Comparison of ENCODE assay signal across 20 mouse cellular contexts in the genomic region with DNA sequence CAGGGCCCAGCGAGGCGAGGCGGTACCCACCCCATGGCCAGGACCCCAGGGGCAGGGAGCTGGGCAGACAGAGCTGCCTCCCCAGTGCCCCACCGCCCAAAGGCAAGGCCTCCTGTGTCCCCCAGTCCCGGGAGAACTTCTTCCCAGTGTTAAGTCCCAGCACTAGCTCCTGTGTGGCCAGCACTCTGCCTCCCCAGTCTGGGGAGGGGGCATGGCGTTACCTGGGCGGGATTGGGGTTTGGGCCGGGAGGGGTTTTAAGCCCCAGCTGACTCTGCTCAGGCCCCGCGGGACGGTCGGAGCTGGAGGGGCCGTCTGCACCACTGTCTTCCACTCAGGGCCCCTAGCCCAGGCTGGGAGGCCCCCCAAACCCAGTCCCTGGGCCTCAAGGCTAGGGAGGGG. TPM values are rescaled to one million over a fixed set of nuclear protein-coding genes. Genes with fewer than 3 reads are reported as not detected.
DNase-seq lines count a peak whose midpoint lies in the region; ATAC-seq and TF ChIP-seq lines count a peak whose summit lies in the region.
"Had no signal": no experiment of that assay in that cellular context is flagged by ENCODE, and none has a peak within 500 bp of the region (broad histone marks: within the 10 kb centered on the region; RNA-seq: fewer than 3 reads in every experiment).

No protein-coding gene starts in this region.

- no peak for TF ChIP-seq CTCF in E14TG2a.4 (conservative IDR thresholded peaks at IDR 0.05; ENCODE audit: low read length)

- H3K27me3 ChIP-seq in hindbrain, embryonic 10.5 days (ENCODE audit: insufficient read depth, poor library complexity, severe bottlenecking), result no peaks in the 10 kb centered on the region
- H3K27me3 ChIP-seq in hindbrain, embryonic 13.5 days, result no peaks in the 10 kb centered on the region
- H3K27me3 ChIP-seq in E14TG2a.4 (ENCODE audit: insufficient read depth, low read length), result peaks cover 46% of the 10 kb centered on the region
- H3K27me3 ChIP-seq in limb, embryonic 10.5 days (ENCODE audit: low read depth, poor library complexity, severe bottlenecking), result no peaks in the 10 kb centered on the region
- H3K27me3 ChIP-seq: embryonic facial prominence, embryonic 15.5 days; heart, embryonic 13.5 days; intestine, embryonic 15.5 days had no signal

- H3K4me1 ChIP-seq in hindbrain, embryonic 10.5 days (replicated peaks), result peaks cover 51% of the 10 kb centered on the region
- H3K4me1 ChIP-seq in hindbrain, embryonic 13.5 days (replicated peaks), result peaks cover 37% of the 10 kb centered on the region
- H3K4me1 ChIP-seq in E14TG2a.4 (replicated peaks; ENCODE audit: low read depth, low read length), result peaks cover 34% of the 10 kb centered on the region
- H3K4me1 ChIP-seq in limb, embryonic 10.5 days, result peaks cover 16% of the 10 kb centered on the region
- H3K4me1 ChIP-seq: embryonic facial prominence, embryonic 15.5 days; intestine, embryonic 15.5 days had no signal

- no peak overlapping the region for H3K9ac ChIP-seq in hindbrain, embryonic 13.5 days
- H3K9ac ChIP-seq: embryonic facial prominence, embryonic 15.5 days; heart, embryonic 13.5 days; hindbrain, embryonic 14.5 days; intestine, embryonic 15.5 days had no signal

- no peak overlapping the region for H3K4me2 ChIP-seq in hindbrain, embryonic 13.5 days
- H3K4me2 ChIP-seq: embryonic facial prominence, embryonic 15.5 days; heart, embryonic 13.5 days; hindbrain, embryonic 14.5 days; intestine, embryonic 15.5 days had no signal

- peak; percentile 9 for DNase-seq in cerebellum, adult 9-11 months
- DNase-seq in cerebellum, adult 11 months, result no peak
- no peak for DNase-seq in hindbrain, embryonic 10.5 days (ENCODE audit: low spot score)
- DNase-seq in limb, embryonic 10.5 days (ENCODE audit: low spot score), result no peak
- DNase-seq in urinary bladder, postnatal 10 days (ENCODE audit: low spot score), result no peak
- DNase-seq: adrenal gland, adult 8-10 months; adrenal gland, postnatal 36 days; cerebellum, adult 9-10 months; cerebellum, postnatal 36 days; gastrocnemius, postnatal 10 days; heart, adult 2 months; heart, postnatal 4 days had no signal

- 86% methylated on average over 13 of the region's 13 CpGs for whole genome bisulfite sequencing in hindbrain, embryonic 10.5 days
- 85% methylated on average over 13 of the region's 13 CpGs for WGBS in hindbrain, embryonic 13.5 days
- 89% methylated on average over 13 of the region's 13 CpGs for WGBS in limb, embryonic 10.5 days

- H3K36me3 ChIP-seq in hindbrain, embryonic 10.5 days, result peaks cover 81% of the 10 kb centered on the region
- H3K36me3 ChIP-seq in hindbrain, embryonic 13.5 days, result peaks cover 72% of the 10 kb centered on the region
- H3K36me3 ChIP-seq in E14TG2a.4 (ENCODE audit: insufficient read depth, low read length), result no peaks in the 10 kb centered on the region
- H3K36me3 ChIP-seq in limb, embryonic 10.5 days, result peaks cover 88% of the 10 kb centered on the region

- H3K27ac ChIP-seq in hindbrain, embryonic 10.5 days, result peak overlapping the region; percentile 67
- H3K27ac ChIP-seq in hindbrain, embryonic 13.5 days, result no peak overlapping the region
- H3K27ac ChIP-seq in limb, embryonic 10.5 days, result peak overlapping the region; percentile 53
- H3K27ac ChIP-seq: embryonic facial prominence, embryonic 15.5 days; heart, adult 2 months; heart, embryonic 13.5 days; hindbrain, embryonic 14.5 days; intestine, embryonic 15.5 days had no signal

- no peak for ATAC-seq in hindbrain, embryonic 13.5 days (ENCODE audit: low FRiP score)
- ATAC-seq: forebrain, embryonic 16.5 days; intestine, embryonic 15.5 days had no signal

- H3K9me3 ChIP-seq in hindbrain, embryonic 10.5 days, result no peaks in the 10 kb centered on the region
- H3K9me3 ChIP-seq in hindbrain, embryonic 13.5 days, result no peaks in the 10 kb centered on the region
- no peaks in the 10 kb centered on the region for H3K9me3 ChIP-seq in E14TG2a.4 (ENCODE audit: low read length)
- H3K9me3 ChIP-seq in limb, embryonic 10.5 days (replicated peaks), result no peaks in the 10 kb centered on the region
- H3K9me3 ChIP-seq: embryonic facial prominence, embryonic 15.5 days; heart, embryonic 13.5 days; intestine, embryonic 15.5 days had no signal

- peak overlapping the region; percentile 6; the same call in 1 of the 2 replicates for H3K4me3 ChIP-seq in hindbrain, embryonic 10.5 days
- H3K4me3 ChIP-seq in hindbrain, embryonic 13.5 days, result no peak overlapping the region
- H3K4me3 ChIP-seq in E14TG2a.4 (replicated peaks; ENCODE audit: low read length), result peak overlapping the region; percentile 51; the same call in 1 of the 2 replicates
- H3K4me3 ChIP-seq in limb, embryonic 10.5 days, result no peak overlapping the region
- H3K4me3 ChIP-seq: embryonic facial prominence, embryonic 15.5 days; erythroblast, embryonic 14.5 days; heart, adult 2 months; heart, embryonic 13.5 days; intestine, embryonic 15.5 days had no signal

RNA-seq across cellular contexts. Expression of gene Slc48a1, which starts 22.5 kb away (rescaled TPM):
- 28.8 and 31.3 TPM in 2 replicates for polyA plus RNA-seq in hindbrain, embryonic 10.5 days (2016; fragmentation: Nextera tagmentation; extraction: Ambion mirVana)
- polyA plus RNA-seq in hindbrain, embryonic 13.5 days (2015; fragmentation: Nextera tagmentation; extraction: Ambion mirVana), result 59.8 and 62.9 TPM in 2 replicates
- 17.0 and 23.5 TPM in 2 replicates for polyA plus RNA-seq in limb, embryonic 10.5 days (2016; fragmentation: Nextera tagmentation; extraction: Ambion mirVana)

RNA-seq across cellular contexts. Expression of gene Rapgef3, which starts 33.1 kb away (rescaled TPM):
- 6.2 and 6.7 TPM in 2 replicates for polyA plus RNA-seq in hindbrain, embryonic 10.5 days (2016; fragmentation: Nextera tagmentation; extraction: Ambion mirVana)
- 10.4 and 10.8 TPM in 2 replicates for polyA plus RNA-seq in hindbrain, embryonic 13.5 days (2015; fragmentation: Nextera tagmentation; extraction: Ambion mirVana)
- 6.4 and 6.7 TPM in 2 replicates for polyA plus RNA-seq in limb, embryonic 10.5 days (2016; fragmentation: Nextera tagmentation; extraction: Ambion mirVana)
- polyA plus RNA-seq: erythroblast, embryonic 14.5 days had no signal

RNA-seq across cellular contexts. Expression of gene Hdac7, which starts 43.4 kb away (rescaled TPM):
- 25.7 and 32.7 TPM in 2 replicates for polyA plus RNA-seq in hindbrain, embryonic 10.5 days (2016; fragmentation: Nextera tagmentation; extraction: Ambion mirVana)
- 27.9 and 28.1 TPM in 2 replicates for polyA plus RNA-seq in hindbrain, embryonic 13.5 days (2015; fragmentation: Nextera tagmentation; extraction: Ambion mirVana)
- 28.5 and 32.1 TPM in 2 replicates for polyA plus RNA-seq in limb, embryonic 10.5 days (2016; fragmentation: Nextera tagmentation; extraction: Ambion mirVana)

Comparison
In these comparisons a context has a peak if more than half of its experiments do, and no peak if none do; other contexts are left out.
1. H3K4me3 ChIP-seq: peak in hindbrain, embryonic 10.5 days (single experiment) and E14TG2a.4 (single experiment); none in hindbrain, embryonic 13.5 days (single experiment) and limb, embryonic 10.5 days (single experiment).